Mouse (Mus musculus) MEL (cell line): ENCODE measurements at regions not wholly inside any gene's neighbourhood (a gene's known extent, or its start where the extent isn't known, plus 50 kb on each side); places are given as distances from the start of the nearest gene placed in this dataset.

Source experiments
- DNase-seq: peaks from one replicate; pipeline ENCODE4 v3.0.0; 2011; ENCODE audit warnings: low read depth, low spot score
- H3K27ac ChIP-seq: 2 replicates; pipeline ENCODE4 v1.5.1; 2012; ENCODE audit warnings: low read depth, mild to moderate bottlenecking, control low read depth, low read length, moderate library complexity; ENCODE audit not compliant: control insufficient read depth
- H3K27me3 ChIP-seq, 2 experiments: fragments of 150-350 bp in 1 of 2; sonication (generic) in 1 of 2; 2 replicates each; pipeline ENCODE4 v1.6.1; 2012; ENCODE audit warnings: low read length in 2 of 2, mild to moderate bottlenecking in 2 of 2, improper control_type of control experiment in 1 of 2, moderate library complexity in 1 of 2; ENCODE audit not compliant: insufficient read depth in 2 of 2, control insufficient read depth in 1 of 2
- H3K36me3 ChIP-seq, 2 experiments: 2 replicates each; pipeline ENCODE4 v1.6.1; 2012 to 2014; ENCODE audit warnings: low read length in 2 of 2, improper control_type of control experiment in 1 of 2, inconsistent platforms in 1 of 2, mild to moderate bottlenecking in 1 of 2; ENCODE audit not compliant: insufficient read depth in 2 of 2, control insufficient read depth in 1 of 2
- H3K4me1 ChIP-seq, 2 experiments: fragments of 150-350 bp in 1 of 2; sonication (generic) in 1 of 2; 2 replicates each; pipeline ENCODE4 v1.6.1; 2012; ENCODE audit warnings: low read length in 2 of 2, improper control_type of control experiment in 1 of 2, mild to moderate bottlenecking in 1 of 2; ENCODE audit not compliant: insufficient read depth in 2 of 2, control insufficient read depth in 1 of 2
- H3K4me3 ChIP-seq, 2 experiments: fragments of 150-350 bp in 1 of 2; sonication (generic) in 1 of 2; 2 replicates each; pipeline ENCODE4 v1.5.1; 2012; ENCODE audit warnings: low read depth in 2 of 2, low read length in 2 of 2, mild to moderate bottlenecking in 2 of 2, moderate library complexity in 2 of 2, control low read depth in 1 of 2, improper control_type of control experiment in 1 of 2; ENCODE audit not compliant: control insufficient read depth in 1 of 2, insufficient read depth in 1 of 2
- H3K79me2 ChIP-seq: 2 replicates; pipeline ENCODE4 v1.6.1; 2012; ENCODE audit warnings: mild to moderate bottlenecking, low read length, moderate library complexity; ENCODE audit not compliant: control insufficient read depth, poor library complexity, insufficient read depth
- H3K9ac ChIP-seq: 2 replicates; pipeline ENCODE4 v1.6.1; 2012; ENCODE audit warnings: low read depth, mild to moderate bottlenecking, control low read depth, low read length, moderate library complexity; ENCODE audit not compliant: control insufficient read depth, poor library complexity, severe bottlenecking
- H3K9me3 ChIP-seq: fragments of 150-350 bp; sonication (generic); replicated peaks from 2 replicates; pipeline ENCODE4 v1.6.1; 2012; ENCODE audit warnings: mild to moderate bottlenecking, low read length, improper control_type of control experiment, moderate library complexity; ENCODE audit not compliant: insufficient read depth
- CTCF ChIP-seq, 3 experiments: IDR thresholded peaks in 2 of 3; conservative IDR thresholded peaks in 1 of 3; 2 replicates each; pipeline ENCODE4 v1.5.1; 2011 to 2012; ENCODE audit warnings: low read length in 3 of 3, low read depth in 2 of 3, mild to moderate bottlenecking in 2 of 3, improper control_type of control experiment in 1 of 3, inconsistent platforms in 1 of 3, mixed read lengths in 1 of 3, moderate library complexity in 1 of 3; ENCODE audit not compliant: control insufficient read depth in 1 of 3, insufficient read depth in 1 of 3, poor library complexity in 1 of 3, severe bottlenecking in 1 of 3
- ELF1 ChIP-seq: IDR thresholded peaks from 2 replicates; pipeline ENCODE4 v1.6.1; 2014; ENCODE audit warnings: low read depth, mild to moderate bottlenecking, inconsistent platforms, low read length, improper control_type of control experiment, moderate library complexity
- GABPA ChIP-seq: IDR thresholded peaks from 2 replicates; pipeline ENCODE4 v1.6.1; 2012; ENCODE audit warnings: low read depth, mild to moderate bottlenecking, inconsistent platforms, low read length, improper control_type of control experiment, moderate library complexity
- GATA1 ChIP-seq: IDR thresholded peaks from 2 replicates; pipeline ENCODE4 v1.6.1; 2011; ENCODE audit warnings: low read depth, low read length, improper control_type of control experiment
- HCFC1 ChIP-seq: IDR thresholded peaks from 2 replicates; pipeline ENCODE4 v1.6.1; 2012; ENCODE audit warnings: low read depth, mild to moderate bottlenecking, inconsistent platforms, low read length, improper control_type of control experiment, moderate library complexity
- KAT2A ChIP-seq: conservative IDR thresholded peaks from 2 replicates; pipeline ENCODE4 v1.6.1; 2012; ENCODE audit warnings: low read depth, low read length, improper control_type of control experiment, inconsistent platforms
- NRF1 ChIP-seq: IDR thresholded peaks from 2 replicates; pipeline ENCODE4 v1.6.1; 2014; ENCODE audit warnings: low read depth, mild to moderate bottlenecking, inconsistent platforms, low read length, improper control_type of control experiment, moderate library complexity; ENCODE audit not compliant: poor library complexity, insufficient read depth, severe bottlenecking
- POLR2AphosphoS5 ChIP-seq: IDR thresholded peaks from 2 replicates; pipeline ENCODE4 v1.6.1; 2012; ENCODE audit warnings: low read depth, borderline replicate concordance, mild to moderate bottlenecking, inconsistent platforms, low read length, moderate library complexity, mixed read lengths
- TCF12 ChIP-seq: IDR thresholded peaks from 2 replicates; pipeline ENCODE4 v1.6.1; 2014; ENCODE audit warnings: low read depth, mild to moderate bottlenecking, inconsistent platforms, low read length, improper control_type of control experiment, moderate library complexity
- UBTF ChIP-seq: IDR thresholded peaks from 2 replicates; pipeline ENCODE4 v1.6.1; 2012; ENCODE audit warnings: low read depth, mild to moderate bottlenecking, inconsistent platforms, low read length, improper control_type of control experiment, moderate library complexity, borderline replicate concordance; ENCODE audit not compliant: insufficient read depth
- ZC3H11A ChIP-seq: IDR thresholded peaks from 2 replicates; pipeline ENCODE4 v1.6.1; 2012; ENCODE audit warnings: low read depth, mild to moderate bottlenecking, inconsistent platforms, low read length, improper control_type of control experiment
- ZNF384 ChIP-seq: IDR thresholded peaks from 2 replicates; pipeline ENCODE4 v1.6.1; 2012; ENCODE audit warnings: low read depth, mild to moderate bottlenecking, inconsistent platforms, low read length, improper control_type of control experiment

GRCm38 (mm10) chr12:68426601-68427000, 732.4 kb downstream of the Rps29 start:
- Histone ChIP-seq H3K4me3 (no peak overlapping the region), H3K9ac (no peak overlapping the region), H3K79me2 (no peaks in the 10 kb centered on the region), H3K9me3 (no peaks in the 10 kb centered on the region), H3K27ac (no peak overlapping the region), H3K27me3 (no peaks in the 10 kb centered on the region), H3K36me3 (no peaks in the 10 kb centered on the region), H3K4me1 (no peaks in the 10 kb centered on the region)
- TF ChIP-seq POLR2AphosphoS5 (no peak), GATA1 (no peak), UBTF (no peak), GABPA (no peak), ELF1 (no peak), TCF12 (no peak), ZC3H11A (no peak), HCFC1 (no peak), ZNF384 (no peak)
- no peak for DNase-seq

GRCm38 (mm10) chr12:68425006-68425405, 734.0 kb downstream of the Rps29 start:
- H3K9ac ChIP-seq, result no peak overlapping the region
- no peak overlapping the region for H3K4me3 ChIP-seq
- H3K36me3 ChIP-seq, result no peaks in the 10 kb centered on the region
- H3K27me3 ChIP-seq, result no peaks in the 10 kb centered on the region
- no peaks in the 10 kb centered on the region for H3K4me1 ChIP-seq
- H3K79me2 ChIP-seq, result no peaks in the 10 kb centered on the region
- DNase-seq, result no peak
- TF ChIP-seq CTCF (IDR thresholded peaks at IDR 0.05 in 2 of 3, conservative IDR thresholded peaks at IDR 0.05 in 1 of 3; ENCODE audit: control insufficient read depth in 1 of 3, insufficient read depth in 1 of 3, low read depth in 2 of 3, low read length in 3 of 3, poor library complexity in 1 of 3, severe bottlenecking in 1 of 3), result no peak
- no peak for TF ChIP-seq NRF1
- no peak for TF ChIP-seq ELF1
- no peak for TF ChIP-seq KAT2A
- H3K27ac ChIP-seq, result no peak overlapping the region
- H3K9me3 ChIP-seq, result no peaks in the 10 kb centered on the region
